28 mouse cellular contexts compared by ENCODE assay signal in genomic region chr19:42164188-42164587, GRCm38 (mm10). TPM values are rescaled to one million over a fixed set of nuclear protein-coding genes. Genes with fewer than 3 reads are reported as not detected.
DNase-seq lines count a peak whose midpoint lies in the region; ATAC-seq and TF ChIP-seq lines count a peak whose summit lies in the region.
"Had no signal": no experiment of that assay in that cellular context is flagged by ENCODE, and none has a peak within 500 bp of the region (broad histone marks: within the 10 kb centered on the region; RNA-seq: fewer than 3 reads in every experiment).

No protein-coding gene starts in this region.

- no peaks in the 10 kb centered on the region for H3K9me3 ChIP-seq in forebrain, embryonic 13.5 days (replicated peaks)
- H3K9me3 ChIP-seq in forebrain, embryonic 10.5 days = no peaks in the 10 kb centered on the region
- no peaks in the 10 kb centered on the region for H3K9me3 ChIP-seq in hindbrain, postnatal 0 days (ENCODE audit: low read length)
- no peaks in the 10 kb centered on the region for H3K9me3 ChIP-seq in hindbrain, embryonic 16.5 days (ENCODE audit: control insufficient read depth, low read length)
- no peaks in the 10 kb centered on the region for H3K9me3 ChIP-seq in midbrain, postnatal 0 days (ENCODE audit: low read length)
- no peaks in the 10 kb centered on the region for H3K9me3 ChIP-seq in midbrain, embryonic 15.5 days
- H3K9me3 ChIP-seq: embryonic facial prominence, embryonic 15.5 days; heart, embryonic 13.5 days; hindbrain, embryonic 15.5 days had no signal

- ATAC-seq in forebrain, embryonic 13.5 days = no peak
- ATAC-seq in hindbrain, postnatal 0 days = no peak
- no peak for ATAC-seq in hindbrain, embryonic 16.5 days
- ATAC-seq in midbrain, postnatal 0 days (ENCODE audit: low FRiP score) = no peak
- no peak for ATAC-seq in midbrain, embryonic 15.5 days (replicated peaks)
- ATAC-seq: activated CD4-positive, CD25-positive, alpha-beta regulatory T cell, adult 4 months; CD4-positive, CD25-positive, alpha-beta regulatory T cell, adult 4 months; Patski had no signal

- H3K27me3 ChIP-seq in forebrain, embryonic 13.5 days = peaks cover 18% of the 10 kb centered on the region
- peaks cover 30% of the 10 kb centered on the region for H3K27me3 ChIP-seq in forebrain, embryonic 10.5 days (ENCODE audit: poor library complexity, severe bottlenecking)
- peaks cover 4% of the 10 kb centered on the region; the same call in 1 of the 2 replicates for H3K27me3 ChIP-seq in hindbrain, postnatal 0 days (ENCODE audit: insufficient read depth, low read length)
- peaks cover 9% of the 10 kb centered on the region for H3K27me3 ChIP-seq in hindbrain, embryonic 16.5 days (replicated peaks; ENCODE audit: control insufficient read depth, insufficient read depth, low read length)
- no peaks in the 10 kb centered on the region for H3K27me3 ChIP-seq in midbrain, postnatal 0 days (ENCODE audit: insufficient read depth, low read length)
- H3K27me3 ChIP-seq in midbrain, embryonic 15.5 days (replicated peaks) = peaks cover 22% of the 10 kb centered on the region

- no peaks in the 10 kb centered on the region for H3K36me3 ChIP-seq in forebrain, embryonic 13.5 days (ENCODE audit: poor library complexity, severe bottlenecking)
- H3K36me3 ChIP-seq in forebrain, embryonic 10.5 days (replicated peaks) = no peaks in the 10 kb centered on the region
- no peaks in the 10 kb centered on the region for H3K36me3 ChIP-seq in hindbrain, postnatal 0 days (ENCODE audit: insufficient read depth, low read length)
- no peaks in the 10 kb centered on the region for H3K36me3 ChIP-seq in hindbrain, embryonic 16.5 days (ENCODE audit: control insufficient read depth, insufficient read depth, low read length)
- no peaks in the 10 kb centered on the region for H3K36me3 ChIP-seq in midbrain, postnatal 0 days (ENCODE audit: insufficient read depth, low read length)
- H3K36me3 ChIP-seq in midbrain, embryonic 15.5 days (replicated peaks) = no peaks in the 10 kb centered on the region
- H3K36me3 ChIP-seq: embryonic facial prominence, embryonic 15.5 days; heart, embryonic 13.5 days; hindbrain, embryonic 15.5 days had no signal

- 46% methylated on average over 7 of the region's 7 CpGs for WGBS in forebrain, embryonic 13.5 days
- WGBS in forebrain, embryonic 10.5 days = 80% methylated on average over 7 of the region's 7 CpGs
- WGBS in hindbrain, postnatal 0 days = 21% methylated on average over 7 of the region's 7 CpGs
- 24% methylated on average over 7 of the region's 7 CpGs for WGBS in hindbrain, embryonic 16.5 days
- WGBS in midbrain, postnatal 0 days = 46% methylated on average over 7 of the region's 7 CpGs
- WGBS in midbrain, embryonic 15.5 days = 50% methylated on average over 7 of the region's 7 CpGs

- H3K4me2 ChIP-seq in forebrain, embryonic 13.5 days = peak overlapping the region; percentile 5; the same call in 1 of the 2 replicates
- no peak overlapping the region for H3K4me2 ChIP-seq in hindbrain, postnatal 0 days (ENCODE audit: low read depth, low read length)
- no peak overlapping the region for H3K4me2 ChIP-seq in hindbrain, embryonic 16.5 days (ENCODE audit: low read length)
- no peak overlapping the region for H3K4me2 ChIP-seq in midbrain, postnatal 0 days (ENCODE audit: low read depth, low read length, poor library complexity, severe bottlenecking)
- no peak overlapping the region for H3K4me2 ChIP-seq in midbrain, embryonic 15.5 days
- H3K4me2 ChIP-seq: embryonic facial prominence, embryonic 15.5 days; heart, embryonic 13.5 days; hindbrain, embryonic 15.5 days had no signal

- 0 out of 2 replicates have a peak, but pooled peaks cover 6% of the 10 kb centered on the region for H3K4me1 ChIP-seq in forebrain, embryonic 13.5 days
- H3K4me1 ChIP-seq in forebrain, embryonic 10.5 days = peaks cover 4% of the 10 kb centered on the region
- no peaks in the 10 kb centered on the region; the same call in 1 of the 2 replicates for H3K4me1 ChIP-seq in hindbrain, postnatal 0 days (ENCODE audit: insufficient read depth, low read length)
- peaks cover 3% of the 10 kb centered on the region for H3K4me1 ChIP-seq in hindbrain, embryonic 16.5 days (ENCODE audit: control insufficient read depth, insufficient read depth, low read depth, low read length)
- H3K4me1 ChIP-seq in midbrain, postnatal 0 days (ENCODE audit: insufficient read depth, low read length) = no peaks in the 10 kb centered on the region
- H3K4me1 ChIP-seq in midbrain, embryonic 15.5 days = 0 out of 2 replicates have a peak, but pooled peaks cover 3% of the 10 kb centered on the region

- no peak for DNase-seq in forebrain, embryonic 10.5 days (ENCODE audit: extremely low spot score, low spot score)
- peak; percentile 35 for DNase-seq in hindbrain, postnatal 0 days (ENCODE audit: low spot score)
- DNase-seq in midbrain, postnatal 0 days (ENCODE audit: low spot score) = peak; percentile 28
- DNase-seq in brain, adult 2 months (ENCODE audit: low read depth, low spot score) = peak; percentile 55
- no peak for DNase-seq in right cerebral cortex, adult 2 months (ENCODE audit: low spot score in 2 of 2)
- DNase-seq: adrenal gland, adult 2 months; adrenal gland, postnatal 25 days; B cell, adult 2 months; cerebellum, adult 11 months; cerebellum, adult 8-10 months; cerebellum, postnatal 14 days; embryo, embryonic 11 days; gastrocnemius, adult 2 months; gastrocnemius, postnatal 25 days; heart, adult 11 months; heart, postnatal 36 days had no signal

- no peak overlapping the region for H3K27ac ChIP-seq in forebrain, embryonic 13.5 days
- H3K27ac ChIP-seq in forebrain, embryonic 10.5 days = no peak overlapping the region
- H3K27ac ChIP-seq in hindbrain, postnatal 0 days = no peak overlapping the region
- H3K27ac ChIP-seq in hindbrain, embryonic 16.5 days (ENCODE audit: low read depth, low read length) = no peak overlapping the region; the same call in 1 of the 2 replicates
- H3K27ac ChIP-seq in midbrain, postnatal 0 days (ENCODE audit: low read depth, low read length) = no peak overlapping the region; the same call in 1 of the 2 replicates
- no peak overlapping the region for H3K27ac ChIP-seq in midbrain, embryonic 15.5 days
- H3K27ac ChIP-seq: embryonic facial prominence, embryonic 15.5 days; gastrocnemius, adult 2 months; heart, embryonic 13.5 days; hindbrain, embryonic 15.5 days had no signal

- no peak overlapping the region for H3K4me3 ChIP-seq in forebrain, embryonic 13.5 days
- no peak overlapping the region for H3K4me3 ChIP-seq in forebrain, embryonic 10.5 days
- H3K4me3 ChIP-seq in hindbrain, postnatal 0 days (ENCODE audit: low read length) = no peak overlapping the region
- H3K4me3 ChIP-seq in hindbrain, embryonic 16.5 days (ENCODE audit: low read length) = no peak overlapping the region
- H3K4me3 ChIP-seq in midbrain, postnatal 0 days (ENCODE audit: low read depth, low read length) = no peak overlapping the region
- no peak overlapping the region for H3K4me3 ChIP-seq in midbrain, embryonic 15.5 days
- H3K4me3 ChIP-seq: embryonic facial prominence, embryonic 15.5 days; erythroblast, embryonic 14.5 days; gastrocnemius, adult 2 months; heart, embryonic 13.5 days; hindbrain, embryonic 15.5 days had no signal

- TF ChIP-seq CTCF in hindbrain, postnatal 0 days (IDR thresholded peaks at IDR 0.05; ENCODE audit: low read depth) = no peak
- TF ChIP-seq CTCF in midbrain, postnatal 0 days (IDR thresholded peaks at IDR 0.05) = no peak

- H3K9ac ChIP-seq in forebrain, embryonic 13.5 days = no peak overlapping the region
- no peak overlapping the region for H3K9ac ChIP-seq in hindbrain, postnatal 0 days (replicated peaks; ENCODE audit: low read length)
- no peak overlapping the region for H3K9ac ChIP-seq in hindbrain, embryonic 16.5 days (ENCODE audit: low read depth, low read length)
- no peak overlapping the region for H3K9ac ChIP-seq in midbrain, postnatal 0 days (replicated peaks; ENCODE audit: low read length, poor library complexity, severe bottlenecking)
- no peak overlapping the region for H3K9ac ChIP-seq in midbrain, embryonic 15.5 days
- H3K9ac ChIP-seq: embryonic facial prominence, embryonic 15.5 days; heart, embryonic 13.5 days; hindbrain, embryonic 15.5 days had no signal

RNA-seq across cellular contexts. Expression of gene Zfyve27, which starts 0.4 kb away (rescaled TPM):
- polyA plus RNA-seq in forebrain, embryonic 13.5 days (2015; fragmentation: Nextera tagmentation; extraction: Ambion mirVana) = 43.5 and 45.6 TPM in 2 replicates
- 27.0 and 30.3 TPM in 2 replicates for polyA plus RNA-seq in forebrain, embryonic 10.5 days (2016; fragmentation: Nextera tagmentation; extraction: Ambion mirVana)
- total RNA-seq in hindbrain, postnatal 0 days (2014; rRNA removed) = 90.9 and 95.0 TPM in 2 replicates
- polyA plus RNA-seq in hindbrain, postnatal 0 days (2015; fragmentation: Nextera tagmentation; extraction: Ambion mirVana) = 45.1 and 48.9 TPM in 2 replicates
- 56.4 and 62.4 TPM in 2 replicates for polyA plus RNA-seq in hindbrain, embryonic 16.5 days (2015; fragmentation: Nextera tagmentation; extraction: Ambion mirVana)
- total RNA-seq in midbrain, postnatal 0 days (2014; rRNA removed) = 71.8 and 83.9 TPM in 2 replicates
- polyA plus RNA-seq in midbrain, postnatal 0 days (2015; fragmentation: Nextera tagmentation; extraction: Ambion mirVana) = 48.8 and 50.6 TPM in 2 replicates
- 70.3 and 74.2 TPM in 2 replicates for polyA plus RNA-seq in midbrain, embryonic 15.5 days (2015; fragmentation: Nextera tagmentation; extraction: Ambion mirVana)

RNA-seq across cellular contexts. Expression of gene Marveld1, which starts 17.0 kb away (rescaled TPM):
- polyA plus RNA-seq in forebrain, embryonic 13.5 days (2015; fragmentation: Nextera tagmentation; extraction: Ambion mirVana) = 1.7 and 2.0 TPM in 2 replicates
- 2.4 and 3.1 TPM in 2 replicates for polyA plus RNA-seq in forebrain, embryonic 10.5 days (2016; fragmentation: Nextera tagmentation; extraction: Ambion mirVana)
- total RNA-seq in hindbrain, postnatal 0 days (2014; rRNA removed) = 14.0 and 16.5 TPM in 2 replicates
- polyA plus RNA-seq in hindbrain, postnatal 0 days (2015; fragmentation: Nextera tagmentation; extraction: Ambion mirVana) = 2.8 and 3.2 TPM in 2 replicates
- 1.5 and 2.3 TPM in 2 replicates for polyA plus RNA-seq in hindbrain, embryonic 16.5 days (2015; fragmentation: Nextera tagmentation; extraction: Ambion mirVana)
- total RNA-seq in midbrain, postnatal 0 days (2014; rRNA removed) = 14.7 and 15.1 TPM in 2 replicates
- 2.9 and 3.6 TPM in 2 replicates for polyA plus RNA-seq in midbrain, postnatal 0 days (2015; fragmentation: Nextera tagmentation; extraction: Ambion mirVana)
- polyA plus RNA-seq in midbrain, embryonic 15.5 days (2015; fragmentation: Nextera tagmentation; extraction: Ambion mirVana) = 2.9 and 4.6 TPM in 2 replicates

RNA-seq across cellular contexts. Expression of gene Avpi1, which starts 35.3 kb away (rescaled TPM):
- 10.1 and 10.3 TPM in 2 replicates for polyA plus RNA-seq in forebrain, embryonic 13.5 days (2015; fragmentation: Nextera tagmentation; extraction: Ambion mirVana)
- 23.5 and 23.9 TPM in 2 replicates for polyA plus RNA-seq in forebrain, embryonic 10.5 days (2016; fragmentation: Nextera tagmentation; extraction: Ambion mirVana)
- 13.5 and 23.7 TPM in 2 replicates for total RNA-seq in hindbrain, postnatal 0 days (2014; rRNA removed)
- 16.4 and 18.0 TPM in 2 replicates for polyA plus RNA-seq in hindbrain, postnatal 0 days (2015; fragmentation: Nextera tagmentation; extraction: Ambion mirVana)
- polyA plus RNA-seq in hindbrain, embryonic 16.5 days (2015; fragmentation: Nextera tagmentation; extraction: Ambion mirVana) = 12.2 and 12.6 TPM in 2 replicates
- total RNA-seq in midbrain, postnatal 0 days (2014; rRNA removed) = 9.3 and 11.5 TPM in 2 replicates
- polyA plus RNA-seq in midbrain, postnatal 0 days (2015; fragmentation: Nextera tagmentation; extraction: Ambion mirVana) = 11.9 and 13.7 TPM in 2 replicates
- polyA plus RNA-seq in midbrain, embryonic 15.5 days (2015; fragmentation: Nextera tagmentation; extraction: Ambion mirVana) = 6.3 and 7.3 TPM in 2 replicates

RNA-seq across cellular contexts. Expression of gene Sfrp5, which starts 37.9 kb away (rescaled TPM):
- 0.21 TPM in 1 of 2 replicates, not detected in the other for polyA plus RNA-seq in forebrain, embryonic 13.5 days (2015; fragmentation: Nextera tagmentation; extraction: Ambion mirVana)
- 0.14 TPM in 1 of 2 replicates, not detected in the other for polyA plus RNA-seq in forebrain, embryonic 10.5 days (2016; fragmentation: Nextera tagmentation; extraction: Ambion mirVana)
- total RNA-seq in hindbrain, postnatal 0 days (2014; rRNA removed) = 1.2 and 1.8 TPM in 2 replicates
- polyA plus RNA-seq in hindbrain, postnatal 0 days (2015; fragmentation: Nextera tagmentation; extraction: Ambion mirVana) = 1.6 and 2.0 TPM in 2 replicates
- polyA plus RNA-seq in hindbrain, embryonic 16.5 days (2015; fragmentation: Nextera tagmentation; extraction: Ambion mirVana) = 2.7 and 3.5 TPM in 2 replicates
- total RNA-seq in midbrain, postnatal 0 days (2014; rRNA removed) = 1.6 and 3.8 TPM in 2 replicates
- polyA plus RNA-seq in midbrain, postnatal 0 days (2015; fragmentation: Nextera tagmentation; extraction: Ambion mirVana) = 2.7 and 2.8 TPM in 2 replicates
- 1.1 and 1.3 TPM in 2 replicates for polyA plus RNA-seq in midbrain, embryonic 15.5 days (2015; fragmentation: Nextera tagmentation; extraction: Ambion mirVana)
- total RNA-seq: common myeloid progenitor, adult 5-6 weeks; MEL had no signal
- polyA plus RNA-seq: activated CD4-positive, CD25-positive, alpha-beta regulatory T cell, adult 4 months; CD4-positive, CD25-positive, alpha-beta regulatory T cell, adult 4 months; erythroblast, embryonic 14.5 days had no signal

Comparison
In these comparisons a context has a peak if more than half of its experiments do, and no peak if none do; other contexts are left out.
1. DNase-seq: peak in hindbrain, postnatal 0 days (single experiment), midbrain, postnatal 0 days (single experiment) and brain, adult 2 months (single experiment); none in forebrain, embryonic 10.5 days (single experiment) and right cerebral cortex, adult 2 months (0 of 2).